Mouse (Mus musculus) C2C12 (cell line): ENCODE results near the gene 1700010B08Rik. TPM values are rescaled to one million over a fixed set of nuclear protein-coding genes. Genes with fewer than 3 reads are reported as not detected.

Experiments used
- H3K27me3 ChIP-seq: one replicate; pipeline ENCODE4 v1.6.1; 2011; ENCODE audit not compliant: control insufficient read depth, insufficient read depth, insufficient read length
- H3K36me3 ChIP-seq: one replicate; pipeline ENCODE4 v1.6.1; 2011; ENCODE audit not compliant: control insufficient read depth, insufficient read depth
- H3K4me3 ChIP-seq: one replicate; pipeline ENCODE4 v1.5.1; 2011; ENCODE audit warnings: mild to moderate bottlenecking, control low read depth; ENCODE audit not compliant: poor library complexity, insufficient read depth, severe bottlenecking
- H3K79me2 ChIP-seq: one replicate; pipeline ENCODE4 v1.6.1; 2011; ENCODE audit not compliant: control insufficient read depth, insufficient read depth
- H3K79me3 ChIP-seq: one replicate; pipeline ENCODE4 v1.6.1; 2011; ENCODE audit warnings: low read depth, control low read depth
- H3ac ChIP-seq: one replicate; pipeline ENCODE3; 2011; ENCODE audit warnings: low read depth; ENCODE audit not compliant: control insufficient read depth, insufficient read length
- CEBPB ChIP-seq: IDR thresholded peaks from one replicate; pipeline ENCODE4 v1.6.1; 2011; ENCODE audit warnings: low read depth, mild to moderate bottlenecking, control low read depth, moderate library complexity
- CTCF ChIP-seq: IDR thresholded peaks from one replicate; pipeline ENCODE4 v1.5.1; 2011; ENCODE audit not compliant: control insufficient read depth, insufficient read depth, insufficient read length
- FOSL1 ChIP-seq: IDR thresholded peaks from one replicate; pipeline ENCODE4 v1.8.0; 2011; ENCODE audit warnings: mild to moderate bottlenecking, low read length; ENCODE audit not compliant: poor library complexity, insufficient read depth, severe bottlenecking
- MAX ChIP-seq: IDR thresholded peaks from one replicate; pipeline ENCODE4 v1.6.1; 2011; ENCODE audit warnings: mild to moderate bottlenecking, control low read depth
- MYOD1 ChIP-seq: IDR thresholded peaks from one replicate; pipeline ENCODE4 v1.6.1; 2011; ENCODE audit warnings: low read depth; ENCODE audit not compliant: control insufficient read depth, insufficient read length
- MYOG ChIP-seq: IDR thresholded peaks from one replicate; pipeline ENCODE4 v1.6.1; 2011; ENCODE audit not compliant: control insufficient read depth, insufficient read length; ENCODE audit errors: extremely low read depth
- USF1 ChIP-seq: IDR thresholded peaks from one replicate; pipeline ENCODE4 v1.6.1; 2011; ENCODE audit warnings: low read depth, mild to moderate bottlenecking, control low read depth, moderate library complexity
- polyA plus RNA-seq: library from polyadenylated mRNA; unstranded; fragments of >200 nt; fragmentation: generic; extraction: Trizol; gene quantifications from one replicate; pipeline ENCODE4 v1.2.1, GENCODE M21; 2012; ENCODE audit warnings: missing spikeins

The 1700010B08Rik gene
- polyA plus RNA-seq, 1 experiment = not detected

- Histone ChIP-seq H3K79me2 (no peaks in the 10 kb centered on the region), H3K36me3 (peaks cover 5% of the 10 kb centered on the region), H3K79me3 (no peaks in the 10 kb centered on the region), H3K27me3 (no peaks in the 10 kb centered on the region), H3K4me3 (no peak overlapping the region), H3ac (no peak overlapping the region)
- no peak for TF ChIP-seq MYOD1
- no peak for TF ChIP-seq USF1
- TF ChIP-seq CEBPB = no peak
- TF ChIP-seq FOSL1 = no peak
- no peak for TF ChIP-seq MYOG
- no peak for TF ChIP-seq MAX
- no peak for TF ChIP-seq CTCF
Observed at GRCm38 (mm10) chr2:173712656-173713055, 6.6 kb upstream of the 1700010B08Rik start.

DNA sequence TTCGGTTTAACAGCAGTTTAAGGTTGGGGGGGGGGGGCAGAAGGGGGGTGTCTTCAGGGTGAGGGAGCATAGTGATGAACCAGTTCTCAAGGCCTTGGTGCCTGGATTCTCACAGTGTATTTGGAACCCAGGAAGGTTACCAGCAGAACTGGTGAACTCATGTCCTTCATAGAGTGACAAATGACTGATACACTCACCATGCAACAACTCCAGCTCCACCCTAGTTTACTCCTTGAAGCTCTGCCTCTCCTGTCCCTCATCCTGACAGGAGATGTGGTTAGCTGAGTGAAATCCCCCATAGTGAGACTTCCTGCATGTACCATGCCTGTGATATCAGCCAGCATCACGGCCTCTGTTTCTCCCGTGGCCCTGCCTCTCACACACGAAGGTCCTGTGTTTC, 6.0 kb upstream of the 1700010B08Rik start:
- H3K79me3 ChIP-seq = no peaks in the 10 kb centered on the region
- peaks cover under 1% of the 10 kb centered on the region for H3K36me3 ChIP-seq
- TF ChIP-seq MAX (no peak), MYOD1 (no peak), USF1 (no peak), MYOG (no peak), CEBPB (no peak), FOSL1 (no peak), CTCF (no peak)
- H3K79me2 ChIP-seq = no peaks in the 10 kb centered on the region
- H3ac ChIP-seq = no peak overlapping the region
- H3K27me3 ChIP-seq = no peaks in the 10 kb centered on the region
- no peak overlapping the region for H3K4me3 ChIP-seq

DNA sequence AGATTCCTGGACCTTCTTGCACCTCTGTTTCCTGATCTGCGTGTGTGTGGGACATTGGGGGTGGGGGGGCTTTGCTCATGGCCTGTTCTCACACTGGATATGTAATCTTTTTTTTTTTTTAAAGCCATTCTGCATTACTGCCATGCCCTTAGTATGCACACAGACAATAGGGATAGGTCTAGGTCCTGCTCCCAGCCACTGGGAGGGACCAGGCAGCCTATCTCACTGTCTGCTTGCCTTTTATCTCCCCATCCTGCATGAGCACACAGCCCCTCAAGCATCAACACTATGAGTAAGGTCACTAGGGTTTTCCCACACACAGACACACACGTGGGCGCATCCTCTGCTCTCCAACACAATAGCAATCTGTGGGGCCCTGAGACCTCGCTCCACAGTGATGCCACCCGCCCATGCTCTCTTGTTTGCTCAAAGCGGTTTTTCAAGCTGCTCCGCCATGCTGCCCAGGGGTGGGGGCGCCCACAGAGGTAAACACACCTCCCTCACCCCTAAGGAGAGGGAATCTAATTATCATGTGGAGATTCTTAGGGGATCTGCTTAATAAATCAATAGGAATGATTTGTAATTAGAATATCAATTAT, 4.5 kb upstream of the 1700010B08Rik start:
- Histone ChIP-seq H3K4me3 (no peak overlapping the region), H3K27me3 (no peaks in the 10 kb centered on the region), H3ac (no peak overlapping the region), H3K36me3 (no peaks in the 10 kb centered on the region), H3K79me3 (no peaks in the 10 kb centered on the region), H3K79me2 (no peaks in the 10 kb centered on the region)
- no peak for TF ChIP-seq CTCF
- TF ChIP-seq MAX = no peak
- no peak for TF ChIP-seq USF1
- no peak for TF ChIP-seq CEBPB
- TF ChIP-seq MYOG = no peak

DNA sequence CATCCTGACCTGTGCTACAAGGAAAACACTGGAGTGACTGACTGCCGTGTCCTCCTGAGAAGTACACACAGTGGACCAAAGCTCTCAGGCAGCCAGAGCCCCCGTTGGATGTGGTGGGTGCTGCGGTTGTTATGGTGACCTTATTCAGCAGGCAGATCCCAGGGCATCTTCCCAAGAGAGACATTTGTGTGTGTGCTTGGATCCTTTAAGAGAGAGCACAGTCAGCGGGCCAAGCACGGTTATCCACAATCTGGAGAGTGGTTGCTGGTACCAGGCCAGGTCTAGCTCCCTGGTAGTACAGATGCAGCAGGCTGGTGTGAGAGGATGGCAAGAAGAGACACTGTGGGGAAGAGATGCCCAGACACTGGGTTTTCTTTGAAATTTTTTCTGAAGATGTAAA, 2.2 kb upstream of the 1700010B08Rik start:
- H3K79me3 ChIP-seq = no peaks in the 10 kb centered on the region
- no peaks in the 10 kb centered on the region for H3K79me2 ChIP-seq
- no peak for TF ChIP-seq MYOG
- TF ChIP-seq CTCF = no peak
- TF ChIP-seq FOSL1 = no peak
- TF ChIP-seq MYOD1 = no peak
- no peak for TF ChIP-seq USF1
- no peak for TF ChIP-seq MAX
- no peak for TF ChIP-seq CEBPB
- no peaks in the 10 kb centered on the region for H3K27me3 ChIP-seq
- H3K36me3 ChIP-seq = no peaks in the 10 kb centered on the region
- no peak overlapping the region for H3K4me3 ChIP-seq
- H3ac ChIP-seq = no peak overlapping the region

GRCm38 (mm10) chr2:173722251-173722857, 3.1 kb downstream of the 1700010B08Rik start:
- Histone ChIP-seq H3K27me3 (no peaks in the 10 kb centered on the region), H3K4me3 (no peak overlapping the region), H3K79me3 (no peaks in the 10 kb centered on the region), H3ac (no peak overlapping the region), H3K36me3 (no peaks in the 10 kb centered on the region), H3K79me2 (no peaks in the 10 kb centered on the region)
- TF ChIP-seq MYOD1 = no peak
- no peak for TF ChIP-seq MAX
- TF ChIP-seq CEBPB = no peak
- no peak for TF ChIP-seq MYOG
- TF ChIP-seq USF1 = no peak
- no peak for TF ChIP-seq FOSL1
- no peak for TF ChIP-seq CTCF

DNA sequence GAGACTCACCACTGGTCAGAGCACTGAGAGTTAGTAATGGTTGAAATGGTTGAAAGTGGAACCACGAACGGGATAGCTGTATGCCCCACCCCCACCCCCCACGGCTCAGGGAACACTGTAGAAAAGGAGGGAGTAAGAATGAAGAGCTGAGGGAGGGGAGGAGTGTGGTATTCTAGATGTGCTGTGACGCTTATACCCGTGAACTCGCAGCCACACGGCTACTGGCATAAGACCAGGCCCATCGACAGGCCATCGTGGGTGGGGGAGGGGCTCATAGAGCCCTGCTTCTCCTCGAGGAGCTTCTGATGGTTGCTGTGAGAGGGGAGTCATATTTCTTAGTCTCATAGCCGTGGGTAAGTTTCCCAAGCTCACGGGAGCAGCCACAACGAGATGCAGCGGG, 5.2 kb downstream of the 1700010B08Rik start:
- TF ChIP-seq CEBPB = no peak
- TF ChIP-seq MAX = no peak
- no peak for TF ChIP-seq MYOG
- TF ChIP-seq CTCF = no peak
- no peak for TF ChIP-seq FOSL1
- no peak for TF ChIP-seq USF1
- TF ChIP-seq MYOD1 = no peak
- Histone ChIP-seq H3K27me3 (no peaks in the 10 kb centered on the region), H3K79me3 (no peaks in the 10 kb centered on the region), H3K36me3 (no peaks in the 10 kb centered on the region), H3K79me2 (no peaks in the 10 kb centered on the region), H3K4me3 (no peak overlapping the region), H3ac (no peak overlapping the region)
